Mouse (Mus musculus) liver, embryonic 18 days (tissue): Measurements from ENCODE around the gene Atp8b3. TPM values are rescaled to one million over a fixed set of nuclear protein-coding genes. Genes with fewer than 3 reads are reported as not detected.

Source experiments
- polyA plus RNA-seq: library from polyadenylated mRNA; depleted of rRNA; stranded (reverse); fragments of >200 nt; gene quantifications from 2 replicates; pipeline ENCODE4 v1.2.3, GENCODE M21; 2012; rRNA removed

The Atp8b3 gene
- polyA plus RNA-seq, result 0.01 TPM in 2 replicates

GRCm38 (mm10) chr10:80538710-80539394 lies at the start of gene Atp8b3:
Atp8b3 (minus strand) TSS chr10:80539124.

DNA sequence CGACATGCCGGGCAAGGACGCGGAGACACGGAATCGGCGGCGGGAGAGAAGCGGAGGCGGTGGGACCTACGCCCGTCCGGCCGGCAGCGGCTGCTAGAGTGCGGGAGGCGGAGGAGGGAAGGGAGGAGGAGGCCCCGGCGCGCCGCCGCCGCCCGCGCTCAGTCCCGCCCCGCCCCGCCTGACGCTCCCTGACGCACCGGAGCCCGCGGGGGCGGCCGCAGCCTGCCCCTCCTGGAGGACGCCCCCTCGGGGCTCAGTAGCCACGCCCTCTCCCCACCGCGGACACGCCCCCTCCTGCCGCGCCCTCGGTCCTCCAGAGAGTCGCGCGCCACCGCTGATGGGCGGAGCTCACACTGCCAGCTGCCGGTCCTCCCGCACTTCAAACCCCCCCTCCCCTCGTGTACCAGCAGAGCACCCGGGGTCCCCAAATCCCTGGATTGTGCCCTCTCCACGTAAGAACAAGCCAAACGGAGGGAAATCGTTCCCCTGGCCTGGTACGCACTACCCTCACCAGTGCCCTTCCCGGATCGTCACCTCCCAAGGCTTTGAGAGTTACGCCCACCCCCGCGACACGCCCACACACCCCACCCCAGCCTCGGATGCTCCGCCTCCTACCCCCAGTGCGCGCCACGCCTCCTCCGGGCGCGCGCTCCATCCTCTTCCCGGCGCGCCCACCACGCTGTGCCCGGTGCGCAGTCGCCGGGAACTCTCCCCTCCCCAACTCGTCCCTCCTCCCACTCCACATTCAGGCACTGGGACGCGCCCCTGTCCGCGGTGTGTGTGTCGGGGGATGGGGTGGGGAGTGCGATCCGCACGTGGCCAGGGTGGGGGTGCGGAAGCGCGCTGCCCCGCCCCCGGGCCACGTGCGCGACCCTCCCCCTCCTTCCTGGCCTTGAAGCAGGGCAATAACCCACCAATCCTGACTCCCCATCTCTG lies 38.5 kb upstream of the Atp8b3 start, which contains the start of gene Klf16:
Klf16 (minus strand) TSS at position 127 of the 936 bp plus-strand sequence.

GRCm38 (mm10) chr10:80561116-80561944 lies 22.4 kb upstream of the Atp8b3 start, which contains the start of gene Rexo1:
Rexo1 (minus strand) TSS chr10:80561560.

GRCm38 (mm10) chr10:80494732-80495131 lies 44.2 kb downstream of the Atp8b3 start, which contains the start of gene Onecut3:
Onecut3 (plus strand) TSS chr10:80494835.

Other genes with a start within 250 kb of the Atp8b3 start
- gene Rps15, start 246.7 kb downstream of the Atp8b3 start, polyA plus RNA-seq, result 1,560 and 1,972 TPM in 2 replicates
- gene Apc2, start 243.1 kb downstream of the Atp8b3 start, polyA plus RNA-seq, result 0.03 and 0.05 TPM in 2 replicates
- 18.0 and 18.1 TPM in 2 replicates for gene 2310011J03Rik, start 218.6 kb downstream of the Atp8b3 start, polyA plus RNA-seq
- gene Pcsk4, start 209.6 kb downstream of the Atp8b3 start, polyA plus RNA-seq, result 9.3 and 9.5 TPM in 2 replicates
- gene Reep6, start 209.2 kb downstream of the Atp8b3 start, polyA plus RNA-seq, result 35.1 and 42.1 TPM in 2 replicates
- gene Adamtsl5, start 190.7 kb downstream of the Atp8b3 start, polyA plus RNA-seq, result 2.4 and 3.2 TPM in 2 replicates
- gene Plk5, start 182.7 kb downstream of the Atp8b3 start, polyA plus RNA-seq, result 0.42 and 0.46 TPM in 2 replicates
- gene Mex3d, start 151.5 kb downstream of the Atp8b3 start, polyA plus RNA-seq, result 2.4 and 2.5 TPM in 2 replicates
- gene Mbd3, start 139.6 kb downstream of the Atp8b3 start, polyA plus RNA-seq, result 54.7 and 60.4 TPM in 2 replicates
- gene Uqcr11, start 132.3 kb downstream of the Atp8b3 start, polyA plus RNA-seq, result 756 and 889 TPM in 2 replicates
- 30.8 and 34.7 TPM in 2 replicates for gene Tcf3, start 105.5 kb downstream of the Atp8b3 start, polyA plus RNA-seq
- gene Onecut3, start 44.3 kb downstream of the Atp8b3 start, polyA plus RNA-seq, result 0.01 TPM in 2 replicates
- gene Rexo1, start 22.4 kb upstream of the Atp8b3 start, polyA plus RNA-seq, result 14.0 and 19.7 TPM in 2 replicates
- gene Klf16, start 38.2 kb upstream of the Atp8b3 start, polyA plus RNA-seq, result 5.5 and 6.4 TPM in 2 replicates
- gene Abhd17a, start 51.2 kb upstream of the Atp8b3 start, polyA plus RNA-seq, result 39.9 and 40.7 TPM in 2 replicates
- 17.8 and 19.9 TPM in 2 replicates for gene Scamp4, start 63.7 kb upstream of the Atp8b3 start, polyA plus RNA-seq
- gene Adat3, start 63.8 kb upstream of the Atp8b3 start, polyA plus RNA-seq, result 3.1 and 3.6 TPM in 2 replicates
- gene Gm49322, start 66.9 kb upstream of the Atp8b3 start, polyA plus RNA-seq, result 0.74 and 0.80 TPM in 2 replicates
- 61.9 and 64.2 TPM in 2 replicates for gene Csnk1g2, start 83.7 kb upstream of the Atp8b3 start, polyA plus RNA-seq
- 10.7 TPM in 2 replicates for gene Btbd2, start 117.9 kb upstream of the Atp8b3 start, polyA plus RNA-seq
- gene Mknk2, start 139.0 kb upstream of the Atp8b3 start, polyA plus RNA-seq, result 42.1 and 45.1 TPM in 2 replicates
- 12.3 and 13.5 TPM in 2 replicates for gene Mob3a, start 162.9 kb upstream of the Atp8b3 start, polyA plus RNA-seq
- gene Izumo4, start 163.1 kb upstream of the Atp8b3 start, polyA plus RNA-seq, result 11.0 and 12.1 TPM in 2 replicates
- 26.6 and 31.1 TPM in 2 replicates for gene Ap3d1, start 203.1 kb upstream of the Atp8b3 start, polyA plus RNA-seq
- 4.8 and 5.8 TPM in 2 replicates for gene Dot1l, start 216.1 kb upstream of the Atp8b3 start, polyA plus RNA-seq